In genomic region chr17:71011931-71012662, GRCm38 (mm10) we compare ENCODE assay signal across 25 mouse cellular contexts. TPM values are rescaled to one million over a fixed set of nuclear protein-coding genes. Genes with fewer than 3 reads are reported as not detected.
DNase-seq lines count a peak whose midpoint lies in the region; TF ChIP-seq lines count a peak whose summit lies in the region.
"Had no signal": no experiment of that assay in that cellular context is flagged by ENCODE, and none has a peak within 500 bp of the region (broad histone marks: within the 10 kb centered on the region; RNA-seq: fewer than 3 reads in every experiment).

No protein-coding gene starts in this region.

- no peak for TF ChIP-seq CTCF in heart, adult 2 months (IDR thresholded peaks at IDR 0.05)
- TF ChIP-seq CTCF in MEL (IDR thresholded peaks at IDR 0.05 in 2 of 3, conservative IDR thresholded peaks at IDR 0.05 in 1 of 3; ENCODE audit: control insufficient read depth in 1 of 3, insufficient read depth in 1 of 3, low read depth in 2 of 3, low read length in 3 of 3, poor library complexity in 1 of 3, severe bottlenecking in 1 of 3): no peak

- TF ChIP-seq POLR2A in heart, adult 2 months (IDR thresholded peaks at IDR 0.05; ENCODE audit: insufficient read depth, low read depth, low read length): no peak
- no peak for TF ChIP-seq POLR2A in MEL (IDR thresholded peaks at IDR 0.05; ENCODE audit: control insufficient read depth in 1 of 2, insufficient read depth in 1 of 2, low read depth in 1 of 2, low read length in 2 of 2, poor library complexity in 1 of 2)

- H3K4me3 ChIP-seq in heart, adult 2 months: no peak overlapping the region
- no peak overlapping the region for H3K4me3 ChIP-seq in MEL (ENCODE audit: control insufficient read depth in 1 of 2, insufficient read depth in 1 of 2, low read depth in 2 of 2, low read length in 2 of 2)
- H3K4me3 ChIP-seq: embryonic facial prominence, embryonic 10.5 days; embryonic facial prominence, embryonic 13.5 days; erythroblast, embryonic 14.5 days; forebrain, embryonic 10.5 days; heart, embryonic 10.5 days; heart, embryonic 13.5 days; hindbrain, embryonic 10.5 days; hindbrain, embryonic 13.5 days; intestine, embryonic 15.5 days had no signal

- no peak overlapping the region for H3K9ac ChIP-seq in heart, adult 2 months (ENCODE audit: low read depth, low read length)
- H3K9ac ChIP-seq in MEL (ENCODE audit: control insufficient read depth, low read depth, low read length, poor library complexity, severe bottlenecking): no peak overlapping the region
- H3K9ac ChIP-seq: embryonic facial prominence, embryonic 13.5 days; heart, embryonic 13.5 days; hindbrain, embryonic 13.5 days; intestine, embryonic 15.5 days had no signal

- no peaks in the 10 kb centered on the region for H3K27me3 ChIP-seq in heart, adult 2 months (ENCODE audit: control insufficient read depth, insufficient read depth, low read length)
- no peaks in the 10 kb centered on the region for H3K27me3 ChIP-seq in MEL (ENCODE audit: control insufficient read depth in 1 of 2, insufficient read depth in 2 of 2, low read length in 2 of 2)
- H3K27me3 ChIP-seq: embryonic facial prominence, embryonic 13.5 days; heart, embryonic 13.5 days; hindbrain, embryonic 13.5 days; intestine, embryonic 15.5 days had no signal

- TF ChIP-seq RAD21 in MEL (IDR thresholded peaks at IDR 0.05; ENCODE audit: low read depth, low read length): no peak

- H3K4me1 ChIP-seq in heart, adult 2 months (ENCODE audit: control insufficient read depth, insufficient read depth, low read length): peaks cover 8% of the 10 kb centered on the region
- H3K4me1 ChIP-seq in MEL (ENCODE audit: control insufficient read depth in 1 of 2, insufficient read depth in 2 of 2, low read length in 2 of 2): peaks cover 2 to 7% of the 10 kb centered on the region in 2 experiments; a peak in 2 of 4 replicates
- H3K4me1 ChIP-seq: embryonic facial prominence, embryonic 10.5 days; hindbrain, embryonic 13.5 days; intestine, embryonic 15.5 days had no signal

- H3K27ac ChIP-seq in heart, adult 2 months: no peak overlapping the region
- no peak overlapping the region for H3K27ac ChIP-seq in MEL (ENCODE audit: control insufficient read depth, low read depth, low read length)
- H3K27ac ChIP-seq: embryonic facial prominence, embryonic 10.5 days; embryonic facial prominence, embryonic 13.5 days; forebrain, embryonic 10.5 days; heart, embryonic 10.5 days; heart, embryonic 13.5 days; hindbrain, embryonic 10.5 days; hindbrain, embryonic 13.5 days; intestine, embryonic 15.5 days had no signal

- no peaks in the 10 kb centered on the region; the same call in 1 of the 2 replicates for H3K36me3 ChIP-seq in heart, adult 2 months (ENCODE audit: control insufficient read depth, insufficient read depth, low read length)
- no peaks in the 10 kb centered on the region; a peak in 1 of 4 replicates for H3K36me3 ChIP-seq in MEL (ENCODE audit: control insufficient read depth in 1 of 2, insufficient read depth in 2 of 2, low read length in 2 of 2)
- H3K36me3 ChIP-seq: embryonic facial prominence, embryonic 10.5 days; embryonic facial prominence, embryonic 13.5 days; forebrain, embryonic 10.5 days; heart, embryonic 10.5 days; heart, embryonic 13.5 days; hindbrain, embryonic 10.5 days; hindbrain, embryonic 13.5 days; intestine, embryonic 15.5 days had no signal

- TF ChIP-seq EP300 in heart, adult 2 months (IDR thresholded peaks at IDR 0.05; ENCODE audit: insufficient read depth, low read depth, low read length): no peak
- no peak for TF ChIP-seq EP300 in MEL (IDR thresholded peaks at IDR 0.05; ENCODE audit: low read depth in 1 of 2, low read length in 2 of 2)

- WGBS in heart, adult 2 months: 75% methylated on average over 9 of the region's 9 CpGs

- H3K9me3 ChIP-seq in MEL (replicated peaks; ENCODE audit: insufficient read depth, low read length): no peaks in the 10 kb centered on the region
- H3K9me3 ChIP-seq: embryonic facial prominence, embryonic 13.5 days; forebrain, embryonic 10.5 days; heart, embryonic 10.5 days; heart, embryonic 13.5 days; hindbrain, embryonic 10.5 days; hindbrain, embryonic 13.5 days; intestine, embryonic 15.5 days had no signal

- H3K79me2 ChIP-seq in heart, adult 2 months (replicated peaks; ENCODE audit: control insufficient read depth, insufficient read depth, low read length): no peaks in the 10 kb centered on the region
- no peaks in the 10 kb centered on the region for H3K79me2 ChIP-seq in MEL (ENCODE audit: control insufficient read depth, insufficient read depth, low read length, poor library complexity)

- DNase-seq in heart, adult 11 months: peak; percentile 78
- no peak for DNase-seq in heart, adult 2 months
- DNase-seq in 3134 (ENCODE audit: extremely low read depth, insufficient read length, low spot score): peak; percentile 49
- peak; percentile 54 for DNase-seq in MEL (ENCODE audit: low read depth, low spot score)
- no peak for DNase-seq in lung, postnatal 36 days
- DNase-seq in thymus, postnatal 36 days: no peak
- DNase-seq: adrenal gland, adult 8-10 months; adrenal gland, postnatal 25 days; cerebellum, adult 11-12 months; cerebellum, adult 8-10 months; cerebellum, postnatal 10 days; cerebellum, postnatal 36 days; embryo, embryonic 11 days; gastrocnemius, postnatal 14 days; heart, adult 18-20 months; kidney, adult 11 months had no signal

- intact Hi-C loops in heart, adult 2 months (cut with DNase I): no loop called here

TF ChIP-seq in MEL, 35 proteins besides CTCF, POLR2A, EP300 and RAD21:
- TF ChIP-seq MYB (IDR thresholded peaks at IDR 0.05; ENCODE audit: low read depth, low read length) (no peak), ZNF384 (IDR thresholded peaks at IDR 0.05; ENCODE audit: low read depth, low read length) (no peak), ELF1 (IDR thresholded peaks at IDR 0.05; ENCODE audit: low read depth, low read length) (peak; percentile 75; the same call in 1 of the 2 replicates), TAL1 (IDR thresholded peaks at IDR 0.05; ENCODE audit: low read length) (no peak), GATA1 (IDR thresholded peaks at IDR 0.05; ENCODE audit: low read depth, low read length) (peak; percentile 77), USF1 (IDR thresholded peaks at IDR 0.05; ENCODE audit: low read depth, low read length) (no peak)

RNA-seq across cellular contexts. Expression of gene Myl12a, which starts 9.4 kb away (rescaled TPM):
- total RNA-seq in heart, adult 2 months (2021): 1,000 to 10,000 TPM in 1 of 2 experiments, 100 to 1,000 TPM in 1; 822 to 1,002 TPM
- 617 and 695 TPM in 2 replicates for polyA plus RNA-seq in heart, adult 2 months (2012; rRNA removed)
- 112 and 113 TPM in 2 replicates for total RNA-seq in MEL (2012; rRNA removed)
- polyA plus RNA-seq in MEL (2012; ENCODE audit: insufficient read depth in 1 of 2, insufficient read length in 2 of 2, low read depth in 1 of 2, low replicate concordance in 2 of 2, missing spikeins in 1 of 2): 100 to 1,000 TPM in 1 of 2 experiments, not detected in 1; 130 TPM

RNA-seq across cellular contexts. Expression of gene Myom1, which starts 9.7 kb away (rescaled TPM):
- total RNA-seq in heart, adult 2 months (2021): 1,000 to 10,000 TPM in 1 of 2 experiments, 100 to 1,000 TPM in 1; 865 to 1,030 TPM
- polyA plus RNA-seq in heart, adult 2 months (2012; rRNA removed): 222 and 381 TPM in 2 replicates
- total RNA-seq in MEL (2012; rRNA removed): 0.65 and 0.69 TPM in 2 replicates
- polyA plus RNA-seq in MEL (2012; ENCODE audit: insufficient read depth in 1 of 2, insufficient read length in 2 of 2, low read depth in 1 of 2, low replicate concordance in 2 of 2, missing spikeins in 1 of 2): under 1 TPM in 1 of 2 experiments, not detected in 1; 0.79 TPM
- polyA plus RNA-seq: erythroblast, embryonic 14.5 days had no signal

Comparison
In these comparisons a context has a peak if more than half of its experiments do, and no peak if none do; other contexts are left out.
1. DNase-seq: peak in heart, adult 11 months (single experiment), 3134 (single experiment) and MEL (single experiment); none in heart, adult 2 months (0 of 2), lung, postnatal 36 days (single experiment) and thymus, postnatal 36 days (0 of 2).
2. RNA of gene Myom1, which starts 9.7 kb away (total RNA-seq): 865 to 1,030 TPM in heart, adult 2 months; 0.65 to 0.69 TPM in MEL; every median in the first group is over 100 times any median in the second.